ENCODE assay signal across 8 mouse cellular contexts in genomic region chr9:30264533-30265168, GRCm38 (mm10).
DNase-seq lines count a peak whose midpoint lies in the region; ATAC-seq and TF ChIP-seq lines count a peak whose summit lies in the region.

No protein-coding gene starts in this region.

- WGBS in kidney, adult 2 months, result 16% methylated on average over 11 of the region's 11 CpGs

- intact Hi-C loops in gastrocnemius, adult 2 months (cut with DNase I), result loop anchor here (1.0 to 2.0 kb wide), 2 partner anchors 261 to 604 kb away; no protein-coding TSS in a partner anchor
- intact Hi-C loops in left cerebral cortex, postnatal 4 days (cut with DNase I), result loop anchor here (2.0 to 10.0 kb wide), 2 partner anchors 260 to 462 kb away; no protein-coding TSS in a partner anchor

- H3K4me1 ChIP-seq in kidney, adult 2 months (ENCODE audit: control insufficient read depth, insufficient read depth, low read length), result no peaks in the 10 kb centered on the region

- H3K27me3 ChIP-seq in kidney, adult 2 months (replicated peaks; ENCODE audit: control insufficient read depth, insufficient read depth, low read length), result no peaks in the 10 kb centered on the region

- ATAC-seq in common myeloid progenitor, adult 5-6 weeks (replicated peaks; ENCODE audit: low read depth, poor library complexity, severe bottlenecking), result peak; percentile 84

- H3K27ac ChIP-seq in gastrocnemius, adult 2 months, result no peak overlapping the region
- H3K27ac ChIP-seq in kidney, adult 2 months (ENCODE audit: insufficient read depth, low read depth, low read length), result no peak overlapping the region

- H3K4me3 ChIP-seq in gastrocnemius, adult 2 months, result no peak overlapping the region
- H3K4me3 ChIP-seq in kidney, adult 2 months (ENCODE audit: insufficient read depth, low read depth, low read length), result no peak overlapping the region

- TF ChIP-seq CTCF in gastrocnemius, adult 2 months (IDR thresholded peaks at IDR 0.05), result peak; percentile 72
- peak; percentile 74 for TF ChIP-seq CTCF in kidney, adult 2 months (conservative IDR thresholded peaks at IDR 0.05; ENCODE audit: insufficient read depth, insufficient read length, low read depth, low read length)

- TF ChIP-seq POLR2A in kidney, adult 2 months (IDR thresholded peaks at IDR 0.05; ENCODE audit: low read depth, low read length), result no peak

- DNase-seq in ovary, postnatal 10 days (ENCODE audit: low spot score), result peak; percentile 19
- DNase-seq in ovary, adult 18-20 months (ENCODE audit: low spot score), result no peak
- peak; percentile 46 for DNase-seq in gastrocnemius, adult 2 months
- peak; percentile 49 for DNase-seq in kidney, adult 2 months
- peak; percentile 86 for DNase-seq in left cerebral cortex, postnatal 4 days
- DNase-seq in neural tube, embryonic 10.5 days (ENCODE audit: extremely low spot score, low spot score), result peak; percentile 83
- DNase-seq in thymus, postnatal 4 days, result peak; percentile 47

- no peaks in the 10 kb centered on the region for H3K36me3 ChIP-seq in kidney, adult 2 months (ENCODE audit: control insufficient read depth, insufficient read depth, low read length)
